Mouse (Mus musculus): ENCODE measurements around the gene Tspan2.

The Tspan2 gene

DNA sequence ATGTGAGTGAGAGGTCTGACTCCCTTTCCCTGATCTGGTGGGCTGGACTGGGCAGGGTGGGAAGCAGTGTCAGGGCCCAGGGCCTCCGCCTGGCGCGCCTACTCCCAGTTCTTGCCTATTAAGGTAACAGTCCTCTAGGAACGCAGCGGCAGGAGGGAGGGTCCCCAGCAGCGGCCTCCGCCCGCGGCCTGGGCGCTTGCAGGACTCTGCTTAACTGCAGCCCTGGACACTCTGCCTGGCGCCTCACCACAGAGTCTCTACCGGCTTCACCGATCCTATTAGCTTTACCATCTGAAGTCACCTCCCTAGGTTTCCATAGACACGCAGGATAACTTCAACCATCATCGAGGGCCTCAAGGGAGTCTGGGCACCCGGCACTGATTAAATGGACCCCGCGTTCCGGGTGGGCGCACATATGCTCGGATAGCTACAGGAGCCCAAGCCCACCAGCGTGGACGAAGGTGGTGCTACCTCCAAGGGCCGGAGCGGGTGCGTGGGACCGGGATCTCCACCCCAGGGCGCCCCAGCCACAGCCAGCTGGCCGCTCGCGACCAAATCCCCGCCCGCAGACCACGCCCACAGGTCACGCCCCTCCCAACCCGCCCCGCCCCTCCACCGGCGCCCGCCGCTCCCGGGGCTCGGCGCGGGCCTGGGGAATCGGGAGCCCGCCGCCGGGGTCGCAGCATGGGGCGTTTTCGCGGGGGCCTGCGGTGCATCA lies at the start of gene Tspan2:
Tspan2 (plus strand) TSS at position 217 of the 718 bp plus-strand sequence.
- peak; percentile 68 to 75 for DNase-seq

DNA sequence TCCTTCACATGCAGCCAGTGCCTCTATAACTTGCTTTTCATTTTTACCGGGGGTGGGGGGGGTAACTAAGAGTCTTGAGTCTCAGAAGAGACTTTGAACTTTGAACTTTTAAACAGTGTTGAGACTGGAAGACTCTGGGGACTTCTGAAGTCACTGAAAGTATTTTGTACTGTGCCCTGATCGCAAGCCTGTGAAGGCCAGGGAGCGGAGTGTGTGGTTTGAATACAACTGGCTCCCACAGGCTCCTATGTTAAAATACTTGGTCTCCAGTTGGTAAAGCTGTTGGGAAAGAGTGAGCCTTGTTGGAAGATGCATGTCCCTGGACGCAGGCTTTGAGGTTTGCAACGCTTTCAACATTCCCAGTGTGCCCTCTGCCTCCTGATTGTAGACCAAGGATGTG lies 47.5 kb upstream of the Tspan2 start:
- no peak for DNase-seq

DNA sequence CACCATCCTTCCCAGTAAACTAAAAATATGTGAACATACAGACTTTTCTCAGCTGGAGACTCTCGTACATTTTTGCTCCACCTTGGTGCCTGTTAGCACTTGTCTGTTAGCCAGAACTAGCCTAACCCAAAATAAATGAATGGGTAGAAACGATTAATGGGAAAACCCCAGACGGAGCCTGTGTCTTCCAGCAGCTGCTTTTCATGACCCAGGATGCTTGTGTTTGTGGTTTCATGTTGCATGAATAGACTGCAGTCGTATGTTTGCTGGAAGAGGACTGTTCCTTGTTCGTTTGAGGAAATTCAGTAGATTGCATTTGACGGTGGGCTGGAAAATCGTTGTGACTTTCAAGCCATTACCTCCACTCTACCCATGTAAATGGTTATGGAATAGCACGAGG lies 46.5 kb upstream of the Tspan2 start:
- no peak for DNase-seq

DNA sequence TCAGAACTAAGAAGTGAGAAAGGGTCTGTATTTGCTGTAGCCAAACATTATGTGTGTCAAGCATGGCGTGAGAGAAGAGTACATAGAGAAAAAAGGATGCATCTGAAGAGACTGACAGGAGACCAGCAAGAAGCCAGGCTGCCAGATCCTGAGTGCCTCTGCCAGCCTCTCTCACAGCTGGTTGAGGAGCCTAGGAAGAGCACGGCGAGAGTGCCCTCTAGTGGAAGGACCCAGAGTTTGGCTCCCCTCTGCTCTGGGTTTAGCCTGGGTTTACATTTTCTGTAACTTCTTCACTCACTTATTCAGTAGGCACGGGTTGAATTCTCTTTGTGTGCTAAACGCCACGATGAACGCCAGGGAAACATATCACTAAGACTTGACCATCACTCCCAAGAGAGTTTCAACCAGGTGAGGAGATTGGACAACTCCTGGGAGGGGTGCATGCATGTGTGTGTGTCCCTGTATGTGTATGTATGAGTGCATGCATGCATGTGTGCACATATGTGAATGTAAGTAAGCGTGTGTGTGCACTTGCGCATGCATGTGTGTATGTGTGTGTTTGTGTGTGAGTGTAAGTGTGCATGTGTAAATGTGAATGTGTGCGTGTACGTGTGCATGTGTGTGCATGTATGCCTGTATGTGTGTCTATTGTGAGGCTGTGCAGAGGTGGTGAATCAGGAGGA lies 42.4 kb upstream of the Tspan2 start:
- DNase-seq, result peak; percentile 45 to 48

DNA sequence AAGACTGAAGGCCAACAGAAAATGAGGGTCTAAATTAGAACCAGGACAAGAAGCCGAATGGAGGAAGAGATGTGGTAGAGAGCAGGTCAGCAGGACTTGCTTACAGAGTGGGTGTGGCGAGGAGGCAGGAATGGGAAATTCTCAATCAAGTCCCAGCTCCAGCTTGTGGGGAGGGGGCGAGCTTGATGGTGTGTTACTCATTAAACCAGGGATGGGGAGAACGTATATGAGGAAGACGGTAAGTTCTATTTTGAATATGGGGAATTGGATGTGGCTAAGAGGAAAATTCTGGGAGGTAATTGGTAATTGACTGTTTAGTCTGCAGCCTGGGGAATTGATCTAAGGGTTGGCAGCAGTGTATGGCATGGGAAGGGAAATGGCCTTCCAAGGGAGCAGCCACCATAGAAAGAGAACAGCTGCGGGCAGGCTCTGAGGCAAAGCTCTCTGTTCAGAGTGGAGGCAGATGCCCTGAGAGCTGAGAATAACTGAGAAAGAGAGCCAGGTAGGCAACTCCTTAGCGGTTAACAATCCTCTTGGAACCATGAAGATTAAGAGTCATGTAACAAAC lies 41.5 kb upstream of the Tspan2 start:
- DNase-seq, result no peak

DNA sequence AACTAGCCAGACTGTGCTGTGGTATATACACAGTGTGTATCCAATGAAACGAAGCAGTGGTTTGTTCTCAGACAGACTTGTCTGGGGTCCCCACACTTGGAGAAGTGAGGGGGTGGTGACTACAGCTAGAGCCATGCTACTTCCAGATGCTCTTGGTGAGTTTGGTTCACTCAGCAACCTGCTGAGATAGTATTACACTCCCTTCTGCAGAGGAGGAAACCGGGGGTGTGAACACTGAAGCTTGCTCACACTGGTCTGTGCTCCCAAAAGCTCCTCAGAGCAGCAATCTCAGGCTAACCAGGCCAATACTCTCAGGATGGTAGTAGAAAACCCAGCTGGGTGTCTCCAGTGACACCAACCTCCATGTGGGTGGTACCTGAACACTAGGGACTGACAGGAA lies 36.2 kb upstream of the Tspan2 start:
- DNase-seq, result no peak

DNA sequence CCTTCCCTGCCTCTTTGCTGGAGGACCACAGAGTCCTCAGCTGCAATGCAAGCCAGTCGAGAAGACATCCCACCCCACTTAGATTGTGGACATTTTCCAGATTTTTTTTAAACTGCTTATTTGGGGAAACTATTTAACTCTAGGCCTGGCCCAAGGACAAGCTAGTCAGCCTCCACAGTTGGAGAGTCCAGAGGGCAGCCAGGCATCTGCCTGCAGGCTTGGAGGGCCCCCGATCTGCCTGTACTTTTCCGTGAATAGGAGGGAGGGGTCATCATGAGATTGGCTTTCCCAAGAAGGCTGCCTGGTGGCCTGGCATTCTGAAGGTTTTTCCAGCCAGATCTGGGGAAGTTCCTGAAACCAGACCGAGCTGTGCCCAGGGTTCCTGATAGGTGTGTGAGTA lies 33.0 kb upstream of the Tspan2 start:
- DNase-seq, result no peak

DNA sequence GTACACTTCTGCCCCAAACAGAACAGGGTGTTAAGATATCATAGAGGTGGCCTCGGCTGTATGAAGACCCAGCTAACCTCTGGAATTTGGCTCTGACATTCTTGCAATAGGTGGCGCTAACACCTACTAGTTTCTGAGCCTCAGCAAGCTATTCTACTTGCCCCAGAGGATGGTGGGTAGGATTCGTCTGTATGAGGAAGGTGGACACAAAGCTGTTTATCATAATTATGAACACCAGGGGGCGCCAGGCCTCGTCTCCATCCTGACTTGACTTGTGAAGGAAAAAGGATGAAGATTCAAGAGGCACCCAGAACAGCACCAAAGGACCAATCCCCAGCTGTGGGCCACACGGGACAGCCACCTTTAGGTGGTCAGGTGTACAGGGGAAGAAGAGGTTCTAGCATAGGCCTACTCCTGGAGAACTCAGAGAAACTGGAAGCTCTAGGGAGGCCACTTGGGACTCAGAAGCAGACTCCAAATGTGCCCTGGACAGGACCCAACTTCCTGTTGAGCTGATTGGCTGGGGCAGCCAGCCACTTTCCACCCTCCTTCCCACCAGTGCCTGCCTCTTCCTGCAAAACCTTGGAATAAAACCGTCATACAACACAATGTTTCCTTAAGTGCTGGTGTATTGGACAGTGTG lies 32.3 kb upstream of the Tspan2 start:
- DNase-seq, result peak; percentile 79 to 85

DNA sequence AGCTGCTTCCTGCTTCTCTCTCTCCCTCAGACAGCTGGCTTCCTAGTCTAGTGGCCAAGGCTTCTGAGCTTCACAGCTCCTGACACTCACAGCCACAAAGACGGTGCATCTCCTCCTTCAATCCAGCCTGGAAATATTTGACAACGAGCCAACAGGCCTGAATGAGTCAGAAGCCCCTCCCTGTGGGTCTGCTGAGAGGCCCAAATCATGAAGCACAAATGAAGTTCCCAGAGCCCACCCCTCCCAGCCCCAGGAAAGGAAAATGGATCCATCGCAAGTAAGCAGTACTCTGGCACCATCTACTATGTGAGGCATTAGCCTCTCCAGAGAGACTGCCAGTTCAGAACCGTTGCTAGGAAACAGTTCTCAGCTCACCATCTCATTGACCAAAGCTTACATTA lies 30.3 kb upstream of the Tspan2 start:
- DNase-seq, result no peak

DNA sequence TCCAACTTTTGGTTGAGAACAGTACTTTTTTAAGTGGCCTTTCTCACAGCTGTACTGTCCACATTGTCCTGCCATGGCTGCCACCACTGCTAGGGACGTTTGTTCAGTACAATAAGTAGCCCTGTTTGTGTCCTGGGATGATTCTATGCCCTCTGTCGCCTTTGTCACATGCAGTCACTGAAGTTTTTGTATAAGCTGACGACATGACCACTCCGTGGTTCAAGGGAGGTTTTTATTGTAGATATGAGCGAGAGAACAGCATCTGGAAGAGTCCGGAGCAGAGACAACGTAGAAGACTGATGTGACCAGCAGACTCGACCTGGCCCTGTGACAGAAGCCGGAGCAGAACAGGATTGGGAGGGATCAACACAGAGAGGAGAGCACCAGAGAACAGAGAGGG lies 25.7 kb upstream of the Tspan2 start:
- no peak for DNase-seq

DNA sequence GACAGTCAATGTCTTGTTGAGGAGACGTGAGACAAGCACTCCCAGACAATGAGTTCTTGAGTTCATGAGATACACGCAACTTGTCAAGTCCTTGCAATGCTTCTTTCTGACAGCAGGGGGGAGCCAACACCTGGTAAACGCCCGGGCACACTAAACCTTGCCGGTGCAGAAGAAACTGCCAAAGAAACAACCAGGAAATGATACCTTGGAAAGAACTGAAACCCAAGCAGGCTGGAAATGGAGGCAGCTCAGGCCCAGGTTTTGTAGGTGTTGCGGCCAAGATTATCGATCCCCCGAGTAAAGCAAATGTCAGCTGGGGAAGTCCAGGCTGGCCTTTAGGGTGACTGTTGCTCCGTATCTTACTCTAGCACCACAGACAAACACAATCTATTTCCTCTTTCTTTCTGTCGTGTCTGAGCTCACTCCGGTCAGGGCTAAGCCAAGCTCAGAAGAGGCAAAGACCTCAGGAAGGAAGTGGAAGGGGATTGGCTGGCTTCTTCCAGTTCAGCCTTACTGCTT lies 19.2 kb upstream of the Tspan2 start:
- peak; percentile 88 to 90 for DNase-seq

DNA sequence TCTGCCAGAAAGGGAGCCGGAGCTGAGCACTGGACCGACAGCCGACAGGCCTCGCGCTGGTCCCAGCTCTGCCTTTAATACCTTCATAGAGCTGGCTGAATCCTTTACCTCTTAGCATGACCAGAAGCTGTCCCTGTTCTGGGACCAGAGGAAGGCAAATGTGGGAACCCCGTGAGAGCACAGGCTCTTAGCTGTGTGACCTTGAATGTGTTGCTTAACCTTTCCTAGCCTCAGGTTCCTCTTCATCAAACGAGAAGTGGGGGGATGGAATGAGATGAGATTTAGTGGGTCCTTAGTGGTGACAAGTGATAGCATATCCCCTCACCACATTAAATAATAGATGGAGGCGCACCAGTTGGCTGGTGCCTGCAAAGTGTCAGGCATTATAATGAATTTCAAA lies 18.5 kb upstream of the Tspan2 start:
- DNase-seq, result no peak

DNA sequence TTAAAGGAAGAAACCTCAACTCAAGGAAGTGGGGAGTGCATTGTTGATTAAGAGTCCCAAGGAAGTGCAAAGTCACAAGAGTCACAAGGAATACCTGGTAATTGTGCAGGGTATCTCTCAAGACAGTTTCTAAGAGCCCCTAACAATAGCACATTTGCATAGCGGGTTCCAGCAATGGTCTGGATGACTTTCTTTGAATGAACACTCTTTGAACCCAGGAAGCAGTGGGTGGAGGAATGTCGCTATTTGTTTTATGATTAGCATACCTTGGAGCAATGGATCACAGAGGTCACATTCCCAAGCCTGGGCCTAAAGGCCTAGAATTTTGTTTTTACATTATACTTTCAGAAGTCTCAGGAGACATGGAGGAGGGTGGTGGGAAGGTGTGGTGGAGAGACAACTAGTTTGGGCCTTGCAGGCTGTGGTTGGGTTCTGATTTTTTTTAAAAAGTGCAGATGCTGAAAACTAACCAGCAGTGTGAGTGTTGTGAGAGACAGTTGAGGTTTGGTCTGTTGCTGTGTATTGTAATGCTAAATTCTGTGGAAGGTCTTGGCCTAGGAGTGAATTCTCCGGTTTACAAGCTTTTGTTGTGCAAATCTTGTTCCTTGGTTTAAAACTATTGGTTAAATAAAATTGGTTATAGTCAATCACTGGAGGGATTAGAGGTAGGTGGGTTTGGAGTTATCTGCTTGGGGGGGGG lies 16.6 kb upstream of the Tspan2 start:
- DNase-seq, result no peak

DNA sequence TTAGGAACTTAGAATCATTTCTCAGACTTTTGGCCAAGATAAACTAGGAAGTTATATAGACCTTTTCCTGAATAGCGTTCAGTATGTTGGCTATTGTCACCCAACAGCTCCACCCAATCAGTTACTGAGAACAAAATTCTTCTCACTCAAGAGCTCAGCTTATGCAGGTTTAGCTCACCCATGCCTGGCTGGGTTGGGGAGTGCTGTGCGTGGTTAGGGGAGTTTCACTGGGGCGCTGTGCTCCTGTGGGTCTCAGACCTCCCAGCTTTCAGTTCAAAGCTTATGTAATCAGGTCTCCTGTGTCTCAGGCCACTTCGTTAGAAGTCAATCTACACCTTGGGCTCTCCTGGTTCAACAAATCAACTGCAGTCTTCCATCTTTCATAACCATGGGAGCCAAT lies 11.2 kb upstream of the Tspan2 start:
- peak in 1 of 2 experiments; percentile 21 for DNase-seq

DNA sequence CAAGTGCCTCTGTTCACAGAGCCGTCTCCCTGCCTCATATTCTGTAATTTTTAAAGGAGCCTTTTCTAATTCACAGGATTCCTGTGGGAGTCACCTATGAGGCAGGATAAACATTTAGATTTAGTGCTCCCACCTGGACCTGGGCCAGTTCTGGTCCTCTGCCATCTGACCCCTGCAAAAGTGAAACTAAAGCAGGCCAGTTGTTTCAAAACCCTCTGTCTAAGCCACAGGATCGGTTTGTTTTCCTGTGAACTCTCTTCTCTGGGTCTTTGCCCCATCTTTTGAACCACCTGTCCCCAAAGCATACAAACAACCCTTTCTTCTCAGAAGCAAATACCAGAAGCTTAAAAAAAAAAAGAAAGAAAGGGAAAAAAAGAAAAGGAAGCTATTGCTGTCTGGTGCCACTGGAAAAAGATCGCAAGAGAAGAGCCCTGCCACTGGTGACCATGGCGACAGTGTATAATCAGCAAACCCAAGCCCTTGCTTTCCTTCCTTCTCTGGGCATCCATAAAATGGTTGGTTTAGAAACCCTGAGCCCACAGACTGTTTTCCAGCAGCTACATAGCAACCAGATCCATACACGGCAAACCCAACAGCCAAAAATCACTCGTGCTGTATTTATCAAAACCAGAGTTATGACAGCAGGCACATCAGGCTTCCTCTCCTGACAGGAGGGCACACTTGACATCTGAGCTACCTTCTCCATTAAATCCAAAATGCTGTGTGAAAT lies 10.3 kb upstream of the Tspan2 start:
- DNase-seq, result peak; percentile 15 to 29

DNA sequence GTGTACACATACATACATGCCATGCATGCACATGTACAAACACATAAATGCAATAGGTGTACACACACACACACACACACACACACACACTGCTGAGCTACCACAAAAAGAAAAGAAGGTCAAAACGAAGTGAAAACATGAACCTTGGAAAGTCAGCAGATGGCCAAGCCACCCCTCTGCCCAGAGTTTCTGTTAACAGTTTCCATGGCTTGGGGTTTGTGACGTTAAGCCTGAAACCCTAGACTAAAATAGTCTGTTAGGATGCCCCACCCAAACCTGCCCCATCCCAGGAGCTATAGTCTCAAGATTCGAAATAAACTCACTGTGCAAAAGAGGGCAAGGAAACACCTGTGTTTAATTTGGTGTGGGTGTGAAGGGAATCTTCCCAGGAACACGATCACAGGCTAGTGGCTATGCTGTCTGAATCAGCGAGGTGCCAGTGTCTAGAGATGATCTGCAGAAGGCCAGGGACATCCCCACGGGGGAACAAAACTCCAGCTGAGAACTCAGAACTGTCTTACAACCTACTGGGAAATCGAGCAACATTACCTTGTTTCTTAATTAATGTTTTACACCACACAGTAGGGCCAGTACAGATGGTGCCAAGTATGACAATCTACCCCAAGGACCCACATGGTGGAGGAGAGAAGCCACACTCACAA lies 9.4 kb upstream of the Tspan2 start:
- no peak for DNase-seq

DNA sequence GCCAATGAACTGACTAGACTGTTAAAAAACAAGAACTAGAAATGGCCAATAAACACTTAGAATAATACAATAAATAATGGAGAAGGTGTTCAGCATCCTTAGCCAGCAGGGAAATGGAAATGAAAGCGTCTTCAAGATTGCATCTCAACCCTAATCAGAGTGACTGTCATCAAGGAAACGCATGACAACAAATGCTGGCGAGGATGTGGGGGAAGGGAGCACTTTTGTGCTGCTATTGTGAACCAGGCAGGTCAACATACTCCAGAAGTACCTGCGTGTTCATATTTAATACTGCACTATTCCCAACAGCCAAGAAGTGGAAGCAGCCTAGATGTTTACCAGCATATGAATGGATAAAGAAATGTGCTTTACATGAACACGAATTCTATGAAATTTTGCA lies 4.9 kb upstream of the Tspan2 start:
- no peak for DNase-seq

DNA sequence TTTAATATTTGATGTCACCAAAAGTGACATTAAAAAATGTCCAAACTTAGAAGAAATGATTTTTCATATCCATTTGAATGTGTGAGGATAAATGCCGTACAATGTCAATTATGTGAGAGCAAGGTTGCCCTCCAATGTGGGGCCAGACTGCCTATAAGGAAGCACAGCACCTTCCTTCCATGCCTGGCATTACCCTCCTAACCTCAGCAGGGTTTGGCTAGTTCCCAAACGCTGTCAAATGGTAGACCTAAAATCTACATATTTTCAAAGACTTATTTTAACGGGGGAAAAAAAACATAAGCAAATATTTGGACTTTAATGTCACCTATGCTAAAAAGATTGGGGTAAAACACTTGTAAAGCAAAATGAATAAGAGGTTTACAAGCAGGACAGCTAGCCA lies 3.2 kb upstream of the Tspan2 start:
- no peak for DNase-seq

DNA sequence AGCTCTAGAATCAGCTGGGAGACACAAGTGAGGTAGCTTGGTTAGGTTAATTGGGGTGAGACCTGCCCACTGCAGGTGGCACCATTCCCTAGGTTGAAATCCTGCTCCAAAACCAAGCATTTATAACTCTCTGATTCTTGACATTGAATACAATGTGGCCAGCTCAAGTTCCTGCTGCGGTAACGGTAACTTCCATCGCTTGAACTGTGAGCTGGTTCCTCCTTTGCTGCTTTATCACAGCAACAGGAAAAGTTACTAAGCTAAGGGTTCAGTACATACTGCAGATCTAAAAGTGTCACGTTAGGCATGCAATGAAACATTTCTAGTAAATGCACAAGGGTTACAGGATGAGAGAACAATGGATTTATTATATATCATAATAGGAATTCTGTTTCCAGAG lies 1.7 kb upstream of the Tspan2 start:
- peak; percentile 36 to 40 for DNase-seq

DNA sequence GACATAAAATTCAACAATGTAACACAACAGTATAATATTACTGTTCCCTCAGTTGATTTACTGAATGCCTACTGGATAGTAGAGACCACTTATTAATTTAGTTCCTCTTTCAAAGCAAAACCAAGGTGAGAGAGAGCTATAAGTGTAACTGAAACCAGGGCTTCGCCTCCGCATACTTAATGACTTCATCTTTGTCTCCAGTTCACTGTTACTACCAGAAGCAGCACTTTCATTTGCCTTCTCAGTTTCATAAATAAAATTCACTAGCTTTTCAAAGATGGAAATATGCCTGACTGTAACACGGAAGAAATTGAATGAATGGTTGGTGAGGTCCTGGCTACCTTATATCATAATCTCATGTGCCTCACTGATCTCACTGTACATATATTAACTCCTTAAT lies 1.3 kb upstream of the Tspan2 start:
- peak; percentile 42 to 50 for DNase-seq

DNA sequence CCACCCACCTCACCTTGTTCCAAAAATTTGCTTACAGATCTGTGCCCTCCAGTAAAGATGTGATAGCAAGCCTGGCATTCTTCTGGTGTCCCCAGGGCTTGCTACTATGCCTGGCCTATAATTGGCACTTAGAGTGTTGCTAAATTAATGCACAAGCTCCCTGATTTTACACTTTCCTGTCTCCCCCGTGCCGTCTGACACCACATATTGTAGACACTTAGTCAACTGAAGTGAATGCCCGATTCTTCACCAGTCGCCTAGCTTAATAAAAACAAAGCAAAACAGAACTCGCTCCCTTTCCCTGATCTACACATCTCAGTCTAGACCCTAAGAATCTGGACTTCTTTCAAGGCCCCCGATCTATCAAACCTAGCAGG lies 405 bp upstream of the Tspan2 start:
- DNase-seq, result peak in 1 of 2 experiments; percentile 16
